ENCODE assay signal across 12 mouse cellular contexts in the genomic region with DNA sequence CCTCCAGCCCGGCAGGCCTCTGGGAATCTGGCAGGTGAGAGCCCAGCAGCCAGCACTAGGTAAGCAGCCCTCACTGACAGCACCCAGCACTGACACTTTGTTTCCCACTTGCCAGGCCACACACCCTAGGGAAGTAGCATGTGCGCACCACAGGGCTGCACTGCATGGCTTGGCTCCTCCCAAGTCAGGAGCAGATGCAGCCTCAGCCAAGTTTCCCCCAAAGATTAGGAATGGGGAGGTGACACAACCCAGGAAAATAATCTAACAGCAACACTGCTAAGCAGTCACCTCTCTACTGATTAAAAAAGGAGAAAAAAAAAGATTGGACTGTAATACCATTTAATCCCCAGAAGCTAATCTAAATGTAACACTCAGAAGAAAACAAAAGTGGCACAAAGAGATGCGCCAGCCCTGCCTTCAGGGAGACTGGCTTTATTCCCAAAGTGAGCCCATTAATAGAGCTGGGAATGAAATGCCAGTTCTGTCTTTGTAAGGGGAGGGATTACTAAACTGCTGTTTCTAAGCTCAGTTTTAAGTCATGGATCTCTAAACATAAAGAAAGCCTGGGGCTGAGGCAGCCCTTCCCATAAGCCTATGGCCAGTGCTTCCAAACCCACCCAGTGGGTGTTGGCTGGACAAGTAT. TPM values are rescaled to one million over a fixed set of nuclear protein-coding genes. Genes with fewer than 3 reads are reported as not detected.
DNase-seq lines count a peak whose midpoint lies in the region; ATAC-seq and TF ChIP-seq lines count a peak whose summit lies in the region.
"Had no signal": no experiment of that assay in that cellular context is flagged by ENCODE, and none has a peak within 500 bp of the region (broad histone marks: within the 10 kb centered on the region; RNA-seq: fewer than 3 reads in every experiment).

No protein-coding gene starts in this region.

- no peaks in the 10 kb centered on the region for H3K79me2 ChIP-seq in MEL (ENCODE audit: control insufficient read depth, insufficient read depth, low read length, poor library complexity)

- no peak for TF ChIP-seq CTCF in MEL (IDR thresholded peaks at IDR 0.05 in 2 of 3, conservative IDR thresholded peaks at IDR 0.05 in 1 of 3; ENCODE audit: control insufficient read depth in 1 of 3, insufficient read depth in 1 of 3, low read depth in 2 of 3, low read length in 3 of 3, poor library complexity in 1 of 3, severe bottlenecking in 1 of 3)
- no peak for TF ChIP-seq CTCF in brain, embryonic 14.5 days (IDR thresholded peaks at IDR 0.05; ENCODE audit: borderline replicate concordance, extremely low read depth, insufficient read depth, insufficient read length)

- H3K4me2 ChIP-seq in hindbrain, embryonic 13.5 days, result no peak overlapping the region
- H3K4me2 ChIP-seq in hindbrain, embryonic 14.5 days (replicated peaks), result no peak overlapping the region
- no peak overlapping the region for H3K4me2 ChIP-seq in midbrain, embryonic 14.5 days (ENCODE audit: low read length)
- H3K4me2 ChIP-seq: embryonic facial prominence, embryonic 13.5 days; heart, embryonic 11.5 days had no signal

- H3K27ac ChIP-seq in hindbrain, embryonic 13.5 days, result peak overlapping the region; percentile 62; the same call in 1 of the 2 replicates
- no peak overlapping the region for H3K27ac ChIP-seq in hindbrain, embryonic 14.5 days
- no peak overlapping the region for H3K27ac ChIP-seq in MEL (ENCODE audit: control insufficient read depth, low read depth, low read length)
- H3K27ac ChIP-seq in midbrain, embryonic 14.5 days (replicated peaks; ENCODE audit: low read depth, low read length), result no peak overlapping the region
- H3K27ac ChIP-seq: embryonic facial prominence, embryonic 13.5 days had no signal

- H3K9me3 ChIP-seq in hindbrain, embryonic 13.5 days, result no peaks in the 10 kb centered on the region
- H3K9me3 ChIP-seq in hindbrain, embryonic 14.5 days (ENCODE audit: control insufficient read depth, low read length), result no peaks in the 10 kb centered on the region
- no peaks in the 10 kb centered on the region for H3K9me3 ChIP-seq in MEL (replicated peaks; ENCODE audit: insufficient read depth, low read length)
- H3K9me3 ChIP-seq in midbrain, embryonic 14.5 days (ENCODE audit: control insufficient read depth, low read length), result no peaks in the 10 kb centered on the region
- H3K9me3 ChIP-seq: embryonic facial prominence, embryonic 13.5 days had no signal

- ATAC-seq in hindbrain, embryonic 13.5 days (ENCODE audit: low FRiP score), result no peak
- no peak for ATAC-seq in hindbrain, embryonic 14.5 days (ENCODE audit: low FRiP score)
- ATAC-seq in midbrain, embryonic 14.5 days (ENCODE audit: low FRiP score, low TSS enrichment), result no peak

- no peaks in the 10 kb centered on the region for H3K27me3 ChIP-seq in hindbrain, embryonic 13.5 days
- H3K27me3 ChIP-seq in hindbrain, embryonic 14.5 days (ENCODE audit: control insufficient read depth, insufficient read depth, low read length), result no peaks in the 10 kb centered on the region
- no peaks in the 10 kb centered on the region for H3K27me3 ChIP-seq in MEL (ENCODE audit: control insufficient read depth in 1 of 2, insufficient read depth in 2 of 2, low read length in 2 of 2)
- H3K27me3 ChIP-seq in midbrain, embryonic 14.5 days (ENCODE audit: control insufficient read depth, insufficient read depth, low read length), result no peaks in the 10 kb centered on the region
- H3K27me3 ChIP-seq: embryonic facial prominence, embryonic 13.5 days had no signal

- 65% methylated on average over 3 of the region's 3 CpGs for WGBS in hindbrain, embryonic 13.5 days
- 62% methylated on average over 3 of the region's 3 CpGs for WGBS in hindbrain, embryonic 14.5 days
- WGBS in midbrain, embryonic 14.5 days, result 44% methylated on average over 3 of the region's 3 CpGs

- intact Hi-C loops in left cerebral cortex, postnatal 25 days (cut with DNase I), result no loop called here

- no peak for DNase-seq in hindbrain, embryonic 14.5 days (ENCODE audit: low spot score)
- DNase-seq in MEL (ENCODE audit: low read depth, low spot score), result peak; percentile 67
- DNase-seq in brain, embryonic 14.5 days (ENCODE audit: low read depth), result peak; percentile 75
- DNase-seq in midbrain, embryonic 14.5 days, result peak; percentile 45
- no peak for DNase-seq in left cerebral cortex, postnatal 25 days (ENCODE audit: low spot score in 2 of 2)
- DNase-seq in B cell, adult 2 months, result no peak
- DNase-seq: kidney, postnatal 25 days; lung, adult 2 months; thymus, postnatal 4 days had no signal

- no peak for TF ChIP-seq POLR2A in MEL (IDR thresholded peaks at IDR 0.05; ENCODE audit: control insufficient read depth in 1 of 2, insufficient read depth in 1 of 2, low read depth in 1 of 2, low read length in 2 of 2, poor library complexity in 1 of 2)
- TF ChIP-seq POLR2A in brain, embryonic 14.5 days (IDR thresholded peaks at IDR 0.05; ENCODE audit: borderline replicate concordance, extremely low read depth, insufficient read depth, insufficient read length, poor library complexity, severe bottlenecking), result no peak

- peaks cover 20% of the 10 kb centered on the region for H3K4me1 ChIP-seq in hindbrain, embryonic 13.5 days (replicated peaks)
- H3K4me1 ChIP-seq in hindbrain, embryonic 14.5 days (replicated peaks; ENCODE audit: control insufficient read depth, insufficient read depth, low read length), result peaks cover 4% of the 10 kb centered on the region
- peaks cover 14 to 31% of the 10 kb centered on the region in 2 experiments for H3K4me1 ChIP-seq in MEL (ENCODE audit: control insufficient read depth in 1 of 2, insufficient read depth in 2 of 2, low read length in 2 of 2)
- H3K4me1 ChIP-seq in midbrain, embryonic 14.5 days (ENCODE audit: control insufficient read depth, insufficient read depth, low read length), result 0 out of 2 replicates have a peak, but pooled peaks cover 10% of the 10 kb centered on the region
- H3K4me1 ChIP-seq: embryonic facial prominence, embryonic 13.5 days had no signal

- no peak for TF ChIP-seq RAD21 in MEL (IDR thresholded peaks at IDR 0.05; ENCODE audit: low read depth, low read length)

- TF ChIP-seq EP300 in MEL (IDR thresholded peaks at IDR 0.05; ENCODE audit: low read depth in 1 of 2, low read length in 2 of 2), result peak; percentile 74 to 85

- H3K9ac ChIP-seq in hindbrain, embryonic 13.5 days, result no peak overlapping the region
- no peak overlapping the region for H3K9ac ChIP-seq in hindbrain, embryonic 14.5 days
- H3K9ac ChIP-seq in MEL (ENCODE audit: control insufficient read depth, low read depth, low read length, poor library complexity, severe bottlenecking), result no peak overlapping the region
- 0 out of 2 replicates have a peak overlapping the region, but pooled peaks have one; percentile 16 for H3K9ac ChIP-seq in midbrain, embryonic 14.5 days (replicated peaks; ENCODE audit: low read length)
- H3K9ac ChIP-seq: embryonic facial prominence, embryonic 13.5 days had no signal

- no peaks in the 10 kb centered on the region for H3K36me3 ChIP-seq in hindbrain, embryonic 13.5 days
- no peaks in the 10 kb centered on the region for H3K36me3 ChIP-seq in hindbrain, embryonic 14.5 days (replicated peaks; ENCODE audit: control insufficient read depth, insufficient read depth)
- peaks cover 0 to 27% of the 10 kb centered on the region in 2 experiments; a peak in 2 of 4 replicates for H3K36me3 ChIP-seq in MEL (ENCODE audit: control insufficient read depth in 1 of 2, insufficient read depth in 2 of 2, low read length in 2 of 2)
- H3K36me3 ChIP-seq in midbrain, embryonic 14.5 days (ENCODE audit: control insufficient read depth, insufficient read depth, low read length), result no peaks in the 10 kb centered on the region
- H3K36me3 ChIP-seq: embryonic facial prominence, embryonic 13.5 days had no signal

- no peak overlapping the region for H3K4me3 ChIP-seq in hindbrain, embryonic 13.5 days
- H3K4me3 ChIP-seq in hindbrain, embryonic 14.5 days (replicated peaks; ENCODE audit: low read length), result no peak overlapping the region
- no peak overlapping the region for H3K4me3 ChIP-seq in MEL (ENCODE audit: control insufficient read depth in 1 of 2, insufficient read depth in 1 of 2, low read depth in 2 of 2, low read length in 2 of 2)
- no peak overlapping the region for H3K4me3 ChIP-seq in midbrain, embryonic 14.5 days (replicated peaks; ENCODE audit: low read depth, low read length)
- H3K4me3 ChIP-seq: embryonic facial prominence, embryonic 13.5 days had no signal

TF ChIP-seq in MEL, 35 proteins besides CTCF, POLR2A, EP300 and RAD21 (continues in another document):
- TF ChIP-seq USF2 (IDR thresholded peaks at IDR 0.05; ENCODE audit: borderline replicate concordance in 1 of 2, insufficient read depth in 1 of 2, low read depth in 1 of 2, low read length in 2 of 2) (no peak), USF1 (IDR thresholded peaks at IDR 0.05; ENCODE audit: low read depth, low read length) (no peak), ZNF384 (IDR thresholded peaks at IDR 0.05; ENCODE audit: low read depth, low read length) (0 out of 2 replicates have a peak, but pooled peaks have one; percentile 50), POLR2AphosphoS5 (IDR thresholded peaks at IDR 0.05; ENCODE audit: borderline replicate concordance, low read depth, low read length) (no peak), BHLHE40 (IDR thresholded peaks at IDR 0.05; ENCODE audit: borderline replicate concordance, low read depth, low read length) (no peak), GABPA (IDR thresholded peaks at IDR 0.05; ENCODE audit: low read depth, low read length) (no peak), MXI1 (IDR thresholded peaks at IDR 0.05; ENCODE audit: low read depth, low read length) (peak; percentile 74; the same call in 1 of the 2 replicates), ZC3H11A (IDR thresholded peaks at IDR 0.05; ENCODE audit: low read depth, low read length) (no peak), GATA1 (IDR thresholded peaks at IDR 0.05; ENCODE audit: low read depth, low read length) (peak; percentile 66; the same call in 1 of the 2 replicates), MAFK (IDR thresholded peaks at IDR 0.05; ENCODE audit: borderline replicate concordance, low read depth, low read length) (no peak), CHD1 (IDR thresholded peaks at IDR 0.05; ENCODE audit: low read depth, low read length) (no peak), E2F4 (IDR thresholded peaks at IDR 0.05; ENCODE audit: borderline replicate concordance, low read depth, low read length) (no peak), ZKSCAN1 (IDR thresholded peaks at IDR 0.05; ENCODE audit: low read depth, low read length) (no peak)

RNA-seq across cellular contexts. Expression of gene Plxna1, which starts 44.9 kb away (rescaled TPM):
- polyA plus RNA-seq in hindbrain, embryonic 13.5 days (2015; fragmentation: Nextera tagmentation; extraction: Ambion mirVana), result 44.9 and 45.3 TPM in 2 replicates
- polyA plus RNA-seq in hindbrain, embryonic 14.5 days (2014; fragmentation: Nextera tagmentation; extraction: Ambion mirVana), result 47.3 and 53.3 TPM in 2 replicates
- total RNA-seq in MEL (2012; rRNA removed), result 6.7 and 7.2 TPM in 2 replicates
- 10 to 100 TPM in 1 of 2 experiments, not detected in 1; 25.8 TPM for polyA plus RNA-seq in MEL (2012; ENCODE audit: insufficient read depth in 1 of 2, insufficient read length in 2 of 2, low read depth in 1 of 2, low replicate concordance in 2 of 2, missing spikeins in 1 of 2)
- polyA plus RNA-seq in brain, embryonic 14.5 days (2012; rRNA removed), result 118 and 171 TPM in 2 replicates
- polyA plus RNA-seq in midbrain, embryonic 14.5 days (2014; fragmentation: Nextera tagmentation; extraction: Ambion mirVana), result 62.6 and 76.4 TPM in 2 replicates
- 10 to 100 TPM; 59.4 to 74.6 TPM for total RNA-seq in left cerebral cortex, postnatal 25 days (2021)

Comparison
In these comparisons a context has a peak if more than half of its experiments do, and no peak if none do; other contexts are left out.
1. DNase-seq: peak in MEL (single experiment), brain, embryonic 14.5 days (single experiment) and midbrain, embryonic 14.5 days (single experiment); none in hindbrain, embryonic 14.5 days (single experiment), left cerebral cortex, postnatal 25 days (0 of 2) and B cell, adult 2 months (0 of 2).